11 mouse cellular contexts compared by ENCODE assay signal in genomic region chr17:32027666-32028065, GRCm38 (mm10). TPM values are rescaled to one million over a fixed set of nuclear protein-coding genes. Genes with fewer than 3 reads are reported as not detected.
DNase-seq lines count a peak whose midpoint lies in the region; ATAC-seq and TF ChIP-seq lines count a peak whose summit lies in the region.
"Had no signal": no experiment of that assay in that cellular context is flagged by ENCODE, and none has a peak within 500 bp of the region (broad histone marks: within the 10 kb centered on the region; RNA-seq: fewer than 3 reads in every experiment).

No protein-coding gene starts in this region.

- no peaks in the 10 kb centered on the region for H3K4me1 ChIP-seq in hindbrain, embryonic 13.5 days (replicated peaks)
- H3K4me1 ChIP-seq in hindbrain, embryonic 10.5 days (replicated peaks) = peaks cover 12% of the 10 kb centered on the region
- H3K4me1 ChIP-seq in G1E (ENCODE audit: insufficient read depth, low read depth, low read length) = peaks cover 4% of the 10 kb centered on the region; the same call in 1 of the 2 replicates
- no peaks in the 10 kb centered on the region for H3K4me1 ChIP-seq in forebrain, postnatal 0 days (ENCODE audit: insufficient read depth)
- H3K4me1 ChIP-seq in stomach, embryonic 14.5 days (ENCODE audit: control insufficient read depth, insufficient read depth, low read length) = no peaks in the 10 kb centered on the region
- no peaks in the 10 kb centered on the region for H3K4me1 ChIP-seq in intestine, embryonic 16.5 days (ENCODE audit: control insufficient read depth, insufficient read depth, low read length)
- H3K4me1 ChIP-seq: stomach, embryonic 15.5 days had no signal

- no peak for DNase-seq in hindbrain, embryonic 10.5 days (ENCODE audit: low spot score)
- DNase-seq in 3T3-L1 (ENCODE audit: low read depth, low spot score) = peak; percentile 81
- peak; percentile 40 for DNase-seq in G1E (ENCODE audit: low spot score)
- peak; percentile 71 for DNase-seq in forebrain, postnatal 0 days
- no peak for DNase-seq in cerebellum, postnatal 25 days

- TF ChIP-seq CTCF in G1E (IDR thresholded peaks at IDR 0.05; ENCODE audit: low read depth, low read length) = no peak
- TF ChIP-seq CTCF in forebrain, postnatal 0 days (IDR thresholded peaks at IDR 0.05; ENCODE audit: low read depth) = peak; percentile 78

- H3K4me3 ChIP-seq in hindbrain, embryonic 13.5 days = no peak overlapping the region
- H3K4me3 ChIP-seq in hindbrain, embryonic 10.5 days = no peak overlapping the region
- no peak overlapping the region for H3K4me3 ChIP-seq in G1E (ENCODE audit: low read depth, low read length)
- H3K4me3 ChIP-seq in forebrain, postnatal 0 days (ENCODE audit: low read depth, low read length) = no peak overlapping the region
- H3K4me3 ChIP-seq in stomach, embryonic 14.5 days (ENCODE audit: low read depth, low read length) = no peak overlapping the region
- H3K4me3 ChIP-seq in intestine, embryonic 16.5 days (ENCODE audit: low read length) = no peak overlapping the region
- H3K4me3 ChIP-seq: embryonic facial prominence, embryonic 12.5 days; limb, embryonic 12.5 days; stomach, embryonic 15.5 days had no signal

- H3K9me3 ChIP-seq in hindbrain, embryonic 13.5 days = no peaks in the 10 kb centered on the region
- no peaks in the 10 kb centered on the region for H3K9me3 ChIP-seq in hindbrain, embryonic 10.5 days
- H3K9me3 ChIP-seq in G1E (replicated peaks) = no peaks in the 10 kb centered on the region
- H3K9me3 ChIP-seq in forebrain, postnatal 0 days (ENCODE audit: low read length) = no peaks in the 10 kb centered on the region
- no peaks in the 10 kb centered on the region for H3K9me3 ChIP-seq in stomach, embryonic 14.5 days (ENCODE audit: control insufficient read depth, low read depth, low read length)
- H3K9me3 ChIP-seq in intestine, embryonic 16.5 days (ENCODE audit: control insufficient read depth, low read length) = no peaks in the 10 kb centered on the region
- H3K9me3 ChIP-seq: embryonic facial prominence, embryonic 12.5 days; limb, embryonic 12.5 days; stomach, embryonic 15.5 days had no signal

- ATAC-seq in hindbrain, embryonic 13.5 days (ENCODE audit: low FRiP score) = 0 out of 2 replicates have a peak, but pooled peaks have one; percentile 21
- ATAC-seq in G1E (ENCODE audit: extremely low read depth, insufficient number of reproducible peaks, low FRiP score, poor library complexity, severe bottlenecking) = no peak
- peak; percentile 66 for ATAC-seq in forebrain, postnatal 0 days
- ATAC-seq in stomach, embryonic 14.5 days (ENCODE audit: insufficient number of reproducible peaks, insufficient read depth, low FRiP score, low read depth) = no peak
- no peak for ATAC-seq in intestine, embryonic 16.5 days

- 35% methylated on average over 3 of the region's 3 CpGs for WGBS in hindbrain, embryonic 13.5 days
- 34% methylated on average over 3 of the region's 3 CpGs for WGBS in hindbrain, embryonic 10.5 days
- WGBS in forebrain, postnatal 0 days = 33% methylated on average over 3 of the region's 3 CpGs
- whole genome bisulfite sequencing in stomach, embryonic 14.5 days = 33% methylated on average over 3 of the region's 3 CpGs
- 30% methylated on average over 3 of the region's 3 CpGs for WGBS in intestine, embryonic 16.5 days

- H3K9ac ChIP-seq in hindbrain, embryonic 13.5 days = no peak overlapping the region
- H3K9ac ChIP-seq in forebrain, postnatal 0 days = no peak overlapping the region
- no peak overlapping the region for H3K9ac ChIP-seq in stomach, embryonic 14.5 days (replicated peaks; ENCODE audit: low read depth, low read length)
- no peak overlapping the region for H3K9ac ChIP-seq in intestine, embryonic 16.5 days (ENCODE audit: low read depth, low read length)
- H3K9ac ChIP-seq: embryonic facial prominence, embryonic 12.5 days; limb, embryonic 12.5 days; stomach, embryonic 15.5 days had no signal

- H3K36me3 ChIP-seq in hindbrain, embryonic 13.5 days = no peaks in the 10 kb centered on the region
- H3K36me3 ChIP-seq in hindbrain, embryonic 10.5 days = no peaks in the 10 kb centered on the region
- H3K36me3 ChIP-seq in G1E (replicated peaks) = no peaks in the 10 kb centered on the region
- no peaks in the 10 kb centered on the region for H3K36me3 ChIP-seq in forebrain, postnatal 0 days (ENCODE audit: insufficient read depth)
- H3K36me3 ChIP-seq in stomach, embryonic 14.5 days (ENCODE audit: control insufficient read depth, insufficient read depth, low read length) = no peaks in the 10 kb centered on the region
- H3K36me3 ChIP-seq in intestine, embryonic 16.5 days (ENCODE audit: control insufficient read depth, insufficient read depth, low read length) = no peaks in the 10 kb centered on the region
- H3K36me3 ChIP-seq: embryonic facial prominence, embryonic 12.5 days; limb, embryonic 12.5 days; stomach, embryonic 15.5 days had no signal

- no peak overlapping the region for H3K4me2 ChIP-seq in hindbrain, embryonic 13.5 days
- no peak overlapping the region for H3K4me2 ChIP-seq in forebrain, postnatal 0 days (ENCODE audit: low read depth)
- H3K4me2 ChIP-seq in stomach, embryonic 14.5 days (replicated peaks; ENCODE audit: low read depth, low read length) = no peak overlapping the region
- H3K4me2 ChIP-seq in intestine, embryonic 16.5 days (ENCODE audit: low read depth, low read length) = no peak overlapping the region
- H3K4me2 ChIP-seq: embryonic facial prominence, embryonic 12.5 days; limb, embryonic 12.5 days; stomach, embryonic 15.5 days had no signal

- H3K27ac ChIP-seq in hindbrain, embryonic 13.5 days = no peak overlapping the region
- no peak overlapping the region for H3K27ac ChIP-seq in hindbrain, embryonic 10.5 days
- no peak overlapping the region for H3K27ac ChIP-seq in forebrain, postnatal 0 days (ENCODE audit: low read depth, low read length)
- peak overlapping the region; percentile 10; the same call in 1 of the 2 replicates for H3K27ac ChIP-seq in stomach, embryonic 14.5 days (ENCODE audit: low read length)
- no peak overlapping the region for H3K27ac ChIP-seq in intestine, embryonic 16.5 days (ENCODE audit: low read length)
- H3K27ac ChIP-seq: embryonic facial prominence, embryonic 12.5 days; limb, embryonic 12.5 days; stomach, embryonic 15.5 days had no signal

- H3K27me3 ChIP-seq in hindbrain, embryonic 13.5 days = 0 out of 2 replicates have a peak, but pooled peaks cover 4% of the 10 kb centered on the region
- H3K27me3 ChIP-seq in hindbrain, embryonic 10.5 days (ENCODE audit: insufficient read depth, poor library complexity, severe bottlenecking) = no peaks in the 10 kb centered on the region
- H3K27me3 ChIP-seq in G1E (ENCODE audit: insufficient read depth, low read length) = peaks cover 28% of the 10 kb centered on the region
- H3K27me3 ChIP-seq in forebrain, postnatal 0 days (ENCODE audit: insufficient read depth, low read length) = no peaks in the 10 kb centered on the region
- no peaks in the 10 kb centered on the region for H3K27me3 ChIP-seq in stomach, embryonic 14.5 days (ENCODE audit: control insufficient read depth, insufficient read depth, low read length)
- H3K27me3 ChIP-seq in intestine, embryonic 16.5 days (replicated peaks; ENCODE audit: control insufficient read depth, insufficient read depth, low read length) = no peaks in the 10 kb centered on the region
- H3K27me3 ChIP-seq: embryonic facial prominence, embryonic 12.5 days; limb, embryonic 12.5 days; stomach, embryonic 15.5 days had no signal

RNA-seq across cellular contexts. Expression of gene Rrp1b, which starts 8.2 kb away (rescaled TPM):
- polyA plus RNA-seq in hindbrain, embryonic 13.5 days (2015; fragmentation: Nextera tagmentation; extraction: Ambion mirVana) = 36.2 and 39.5 TPM in 2 replicates
- 73.4 and 99.0 TPM in 2 replicates for polyA plus RNA-seq in hindbrain, embryonic 10.5 days (2016; fragmentation: Nextera tagmentation; extraction: Ambion mirVana)
- 53.6 and 59.3 TPM in 2 replicates for total RNA-seq in G1E (2014; fragmentation: Nextera tagmentation)
- 33.1 and 38.5 TPM in 2 replicates for total RNA-seq in G1E (2017)
- polyA plus RNA-seq in G1E (2012) = 156 and 201 TPM in 2 replicates
- 26.8 and 40.4 TPM in 2 replicates for total RNA-seq in forebrain, postnatal 0 days (2014; rRNA removed)
- polyA plus RNA-seq in forebrain, postnatal 0 days (2015; fragmentation: Nextera tagmentation; extraction: Ambion mirVana) = 32.0 and 39.4 TPM in 2 replicates
- 55.1 and 60.8 TPM in 2 replicates for polyA plus RNA-seq in stomach, embryonic 14.5 days (2014; fragmentation: Nextera tagmentation; extraction: Ambion mirVana)
- polyA plus RNA-seq in intestine, embryonic 16.5 days (2015; fragmentation: Nextera tagmentation; extraction: Ambion mirVana) = 41.2 and 49.5 TPM in 2 replicates

RNA-seq across cellular contexts. Expression of gene Hsf2bp, which starts 8.5 kb away (rescaled TPM):
- polyA plus RNA-seq in hindbrain, embryonic 13.5 days (2015; fragmentation: Nextera tagmentation; extraction: Ambion mirVana) = 0.43 and 0.70 TPM in 2 replicates
- 0.30 and 0.37 TPM in 2 replicates for polyA plus RNA-seq in hindbrain, embryonic 10.5 days (2016; fragmentation: Nextera tagmentation; extraction: Ambion mirVana)
- total RNA-seq in G1E (2014; fragmentation: Nextera tagmentation) (not detected in 2 replicates), G1E (2017) (not detected in 2 replicates)
- polyA plus RNA-seq in G1E (2012) = not detected in 2 replicates
- total RNA-seq in forebrain, postnatal 0 days (2014; rRNA removed) = 0.57 and 0.62 TPM in 2 replicates
- 0.90 and 1.1 TPM in 2 replicates for polyA plus RNA-seq in forebrain, postnatal 0 days (2015; fragmentation: Nextera tagmentation; extraction: Ambion mirVana)
- 0.17 and 0.78 TPM in 2 replicates for polyA plus RNA-seq in stomach, embryonic 14.5 days (2014; fragmentation: Nextera tagmentation; extraction: Ambion mirVana)
- polyA plus RNA-seq in intestine, embryonic 16.5 days (2015; fragmentation: Nextera tagmentation; extraction: Ambion mirVana) = 0.15 and 0.53 TPM in 2 replicates

Comparison
In these comparisons a context has a peak if more than half of its experiments do, and no peak if none do; other contexts are left out.
1. ATAC-seq: peak in hindbrain, embryonic 13.5 days (single experiment) and forebrain, postnatal 0 days (single experiment); none in G1E (single experiment), stomach, embryonic 14.5 days (single experiment) and intestine, embryonic 16.5 days (single experiment).
2. DNase-seq: peak in 3T3-L1 (single experiment), G1E (single experiment) and forebrain, postnatal 0 days (single experiment); none in hindbrain, embryonic 10.5 days (single experiment) and cerebellum, postnatal 25 days (0 of 2).